Mouse (Mus musculus): ENCODE measurements at regions not wholly inside any gene's neighbourhood (a gene's known extent, or its start where the extent isn't known, plus 50 kb on each side); places are given as distances from the start of the nearest gene placed in this dataset.

DNA sequence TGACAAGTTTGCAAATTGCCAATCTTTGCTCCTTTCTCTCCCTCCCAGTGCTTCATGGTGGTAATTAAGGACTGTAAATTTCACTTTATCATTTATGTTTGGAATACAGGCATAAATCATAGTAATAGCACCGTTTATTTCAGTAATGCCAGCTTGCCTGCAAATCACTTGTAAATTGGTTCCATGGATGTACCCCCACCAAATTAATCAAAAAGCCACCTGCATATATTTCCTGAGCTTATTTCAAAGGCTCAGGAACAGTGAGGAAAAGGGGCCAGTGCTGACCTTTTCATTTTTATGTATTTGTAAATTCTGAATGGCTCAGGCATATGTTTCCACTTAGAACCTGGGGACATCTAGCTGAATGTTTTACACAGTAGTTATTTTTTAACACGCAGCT, 115.0 kb downstream of the D3Ertd751e start:
- no peak overlapping the region for H3K9ac ChIP-seq
- H3K4me1 ChIP-seq (replicated peaks), result no peaks in the 10 kb centered on the region
- no peak for ATAC-seq (replicated peaks; ENCODE audit: insufficient number of reproducible peaks, insufficient read depth, low FRiP score, low read depth)
- no peaks in the 10 kb centered on the region for H3K36me3 ChIP-seq
- H3K27me3 ChIP-seq, result no peaks in the 10 kb centered on the region
- H3K27ac ChIP-seq, result no peak overlapping the region
- 63% methylated on average over 2 of the region's 2 CpGs for WGBS
- H3K4me3 ChIP-seq, result no peak overlapping the region
- H3K9me3 ChIP-seq (replicated peaks), result no peaks in the 10 kb centered on the region
- H3K4me2 ChIP-seq, result no peak overlapping the region

- H3K27me3 ChIP-seq, result no peaks in the 10 kb centered on the region
- H3K27ac ChIP-seq, result no peak overlapping the region
- no peak overlapping the region for H3K9ac ChIP-seq
These were observed 120.3 kb downstream of the D3Ertd751e start for GRCm38 (mm10) chr3:41862674-41863073.

DNA sequence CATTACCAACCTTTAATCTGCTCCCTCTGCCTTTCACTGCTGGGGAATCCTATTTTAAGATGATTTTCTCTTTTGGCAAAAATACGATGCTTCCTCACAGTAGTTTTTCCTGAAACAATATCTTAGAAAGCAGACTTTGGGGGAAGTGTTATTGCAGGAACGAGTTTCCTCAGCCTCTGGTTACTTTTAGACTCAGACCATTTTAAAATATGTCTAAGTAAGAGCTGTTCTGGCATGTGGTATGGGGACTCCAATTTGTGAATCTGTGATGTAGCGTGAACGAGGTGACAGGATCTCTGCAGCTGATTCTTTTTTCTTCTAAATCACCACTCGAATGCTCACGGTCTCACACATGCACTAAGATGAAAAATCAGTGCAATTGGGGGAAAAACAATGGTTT, 166.5 kb downstream of the D3Ertd751e start:
- ATAC-seq (replicated peaks; ENCODE audit: insufficient number of reproducible peaks, insufficient read depth, low FRiP score, low read depth), result no peak
- whole genome bisulfite sequencing, result 81% methylated on average over 6 of the region's 6 CpGs

More at GRCm38 (mm10) chr3:41862674-41863073, 120.3 kb downstream of the D3Ertd751e start:
- Histone ChIP-seq H3K9me3 (replicated peaks) (no peaks in the 10 kb centered on the region), H3K4me2 (no peak overlapping the region), H3K36me3 (no peaks in the 10 kb centered on the region), H3K4me1 (replicated peaks) (no peaks in the 10 kb centered on the region), H3K4me3 (no peak overlapping the region)
- ATAC-seq (replicated peaks; ENCODE audit: insufficient number of reproducible peaks, insufficient read depth, low FRiP score, low read depth), result no peak

DNA sequence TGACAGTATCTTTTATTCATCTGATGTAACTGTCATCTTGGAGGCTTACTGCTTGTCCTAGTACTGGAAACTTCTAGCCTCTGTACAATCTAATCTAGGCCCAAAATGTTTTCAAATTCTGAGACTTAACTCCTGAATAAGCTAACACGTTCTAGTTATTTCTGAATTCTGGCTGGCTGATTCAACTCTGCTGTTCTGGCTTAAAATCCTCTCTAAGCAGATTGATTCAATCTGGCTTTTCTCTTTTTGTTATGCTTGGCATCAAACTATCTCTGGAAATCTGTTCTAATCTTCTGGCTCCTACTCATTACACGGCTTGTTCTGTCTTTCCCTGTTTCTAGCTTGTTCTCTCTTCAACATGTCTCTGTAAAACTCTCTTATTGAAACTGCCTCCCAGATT, 170.8 kb downstream of the D3Ertd751e start:
- H3K9me3 ChIP-seq (replicated peaks), result no peaks in the 10 kb centered on the region
- WGBS, result 61% methylated on average over 2 of the region's 2 CpGs
- H3K9ac ChIP-seq, result no peak overlapping the region
- H3K4me2 ChIP-seq, result no peak overlapping the region
- no peaks in the 10 kb centered on the region for H3K27me3 ChIP-seq
- no peak overlapping the region for H3K27ac ChIP-seq
- no peak overlapping the region for H3K4me3 ChIP-seq
- no peaks in the 10 kb centered on the region for H3K36me3 ChIP-seq
- ATAC-seq (replicated peaks; ENCODE audit: insufficient number of reproducible peaks, insufficient read depth, low FRiP score, low read depth), result no peak
- H3K4me1 ChIP-seq (replicated peaks), result no peaks in the 10 kb centered on the region

More for the DNA sequence above, 166.5 kb downstream of the D3Ertd751e start:
- Histone ChIP-seq H3K27ac (no peak overlapping the region), H3K4me3 (no peak overlapping the region), H3K4me2 (no peak overlapping the region), H3K9ac (no peak overlapping the region), H3K36me3 (no peaks in the 10 kb centered on the region), H3K27me3 (no peaks in the 10 kb centered on the region), H3K9me3 (replicated peaks) (no peaks in the 10 kb centered on the region), H3K4me1 (replicated peaks) (no peaks in the 10 kb centered on the region)

- no peak overlapping the region for H3K4me3 ChIP-seq
- no peak overlapping the region for H3K4me2 ChIP-seq
- H3K9me3 ChIP-seq (replicated peaks), result no peaks in the 10 kb centered on the region
- H3K4me1 ChIP-seq (replicated peaks), result peaks cover 9% of the 10 kb centered on the region; the same call in 1 of the 2 replicates
- H3K27ac ChIP-seq, result no peak overlapping the region
- ATAC-seq (replicated peaks; ENCODE audit: insufficient number of reproducible peaks, insufficient read depth, low FRiP score, low read depth), result no peak
- no peaks in the 10 kb centered on the region for H3K27me3 ChIP-seq
- 55% methylated on average over 4 of the region's 4 CpGs for WGBS
- no peak overlapping the region for H3K9ac ChIP-seq
- H3K36me3 ChIP-seq, result no peaks in the 10 kb centered on the region
These were observed 197.4 kb downstream of the D3Ertd751e start for GRCm38 (mm10) chr3:41939843-41940242.

- ATAC-seq (replicated peaks; ENCODE audit: insufficient number of reproducible peaks, insufficient read depth, low FRiP score, low read depth), result peak; percentile 53; the same call in 1 of the 2 replicates
- Histone ChIP-seq H3K4me2 (no peak overlapping the region), H3K4me3 (no peak overlapping the region), H3K27me3 (no peaks in the 10 kb centered on the region), H3K27ac (no peak overlapping the region), H3K4me1 (replicated peaks) (peaks cover 9% of the 10 kb centered on the region; the same call in 1 of the 2 replicates), H3K36me3 (no peaks in the 10 kb centered on the region), H3K9me3 (replicated peaks) (no peaks in the 10 kb centered on the region), H3K9ac (no peak overlapping the region)
- 17% methylated on average over 6 of the region's 6 CpGs for WGBS
These were observed 200.6 kb downstream of the D3Ertd751e start for GRCm38 (mm10) chr3:41942964-41943363.

- 83% methylated on average over 2 of the region's 2 CpGs for WGBS
- Histone ChIP-seq H3K9me3 (replicated peaks) (no peaks in the 10 kb centered on the region), H3K27me3 (no peaks in the 10 kb centered on the region), H3K4me1 (replicated peaks) (no peaks in the 10 kb centered on the region), H3K9ac (no peak overlapping the region), H3K36me3 (no peaks in the 10 kb centered on the region), H3K4me2 (no peak overlapping the region), H3K4me3 (no peak overlapping the region), H3K27ac (no peak overlapping the region)
- ATAC-seq (replicated peaks; ENCODE audit: insufficient number of reproducible peaks, insufficient read depth, low FRiP score, low read depth), result no peak
These were observed 207.0 kb downstream of the D3Ertd751e start for GRCm38 (mm10) chr3:41949404-41949803.

DNA sequence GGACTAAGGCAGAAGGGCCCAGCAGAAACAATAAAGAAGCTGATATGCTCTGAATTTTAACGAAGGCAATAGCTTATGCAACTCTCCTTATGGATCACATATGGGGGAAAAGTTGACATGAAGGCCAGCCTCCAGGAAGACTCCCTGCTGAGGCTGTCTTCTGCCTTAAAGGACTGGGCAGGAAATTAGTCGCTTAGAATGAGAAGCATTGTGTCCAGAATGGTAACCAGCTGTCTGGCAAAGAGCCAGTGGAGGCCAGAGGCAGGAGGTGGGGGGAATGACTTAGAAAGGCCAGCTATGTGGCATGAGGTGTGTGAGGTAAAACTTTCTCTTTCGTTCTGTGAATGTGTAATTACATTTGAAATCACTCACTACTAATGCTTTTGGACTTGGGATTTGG, 215.0 kb downstream of the D3Ertd751e start:
- ATAC-seq (replicated peaks; ENCODE audit: insufficient number of reproducible peaks, insufficient read depth, low FRiP score, low read depth), result no peak
- Histone ChIP-seq H3K4me1 (replicated peaks) (no peaks in the 10 kb centered on the region), H3K9me3 (replicated peaks) (no peaks in the 10 kb centered on the region), H3K9ac (no peak overlapping the region), H3K4me3 (no peak overlapping the region), H3K27ac (no peak overlapping the region), H3K4me2 (no peak overlapping the region), H3K27me3 (no peaks in the 10 kb centered on the region), H3K36me3 (no peaks in the 10 kb centered on the region)
- 44% methylated on average over 3 of the region's 3 CpGs for WGBS

DNA sequence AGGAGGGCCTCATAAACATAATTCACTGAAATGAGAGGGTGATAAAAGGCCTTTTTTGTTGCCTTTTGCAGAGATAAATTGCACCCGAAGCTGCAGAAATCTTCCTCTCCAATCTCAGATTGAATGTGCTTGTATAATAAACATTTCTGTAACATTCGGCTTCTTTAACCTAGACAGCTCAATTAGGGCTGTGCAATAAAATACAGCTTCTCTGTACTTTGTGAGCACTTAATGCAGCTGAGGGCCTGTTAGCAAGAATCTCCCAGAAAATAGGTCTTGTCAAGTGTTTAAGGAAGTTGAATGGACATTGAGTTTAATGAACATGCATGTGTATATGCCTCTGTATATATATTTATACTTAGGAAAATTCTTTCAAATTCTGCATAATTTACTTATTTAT, 217.8 kb downstream of the D3Ertd751e start:
- no peaks in the 10 kb centered on the region for H3K36me3 ChIP-seq
- no peak overlapping the region for H3K27ac ChIP-seq
- WGBS, result 71% methylated on average over 2 of the region's 2 CpGs
- H3K4me3 ChIP-seq, result no peak overlapping the region
- no peak overlapping the region for H3K4me2 ChIP-seq
- no peaks in the 10 kb centered on the region for H3K9me3 ChIP-seq (replicated peaks)
- no peaks in the 10 kb centered on the region for H3K27me3 ChIP-seq
- H3K9ac ChIP-seq, result no peak overlapping the region
- H3K4me1 ChIP-seq (replicated peaks), result no peaks in the 10 kb centered on the region
- no peak for ATAC-seq (replicated peaks; ENCODE audit: insufficient number of reproducible peaks, insufficient read depth, low FRiP score, low read depth)

GRCm38 (mm10) chr3:41962923-41963322, 220.5 kb downstream of the D3Ertd751e start:
- Histone ChIP-seq H3K9ac (no peak overlapping the region), H3K27ac (no peak overlapping the region), H3K36me3 (no peaks in the 10 kb centered on the region), H3K9me3 (replicated peaks) (no peaks in the 10 kb centered on the region), H3K4me3 (no peak overlapping the region), H3K4me1 (replicated peaks) (no peaks in the 10 kb centered on the region), H3K4me2 (no peak overlapping the region), H3K27me3 (no peaks in the 10 kb centered on the region)
- 87% methylated on average over 7 of the region's 7 CpGs for WGBS
- ATAC-seq (replicated peaks; ENCODE audit: insufficient number of reproducible peaks, insufficient read depth, low FRiP score, low read depth), result no peak

- no peaks in the 10 kb centered on the region for H3K36me3 ChIP-seq
- no peak overlapping the region for H3K9ac ChIP-seq
- no peaks in the 10 kb centered on the region for H3K9me3 ChIP-seq (replicated peaks)
- H3K4me2 ChIP-seq, result no peak overlapping the region
- no peak for ATAC-seq (replicated peaks; ENCODE audit: insufficient number of reproducible peaks, insufficient read depth, low FRiP score, low read depth)
- H3K27ac ChIP-seq, result no peak overlapping the region
- H3K27me3 ChIP-seq, result no peaks in the 10 kb centered on the region
- H3K4me1 ChIP-seq (replicated peaks), result no peaks in the 10 kb centered on the region
- 65% methylated on average over 5 of the region's 5 CpGs for WGBS
- no peak overlapping the region for H3K4me3 ChIP-seq
These were observed 264.4 kb downstream of the D3Ertd751e start for GRCm38 (mm10) chr3:42006672-42007265.

- Histone ChIP-seq H3K4me1 (replicated peaks) (no peaks in the 10 kb centered on the region), H3K36me3 (no peaks in the 10 kb centered on the region), H3K9ac (no peak overlapping the region), H3K27ac (no peak overlapping the region), H3K27me3 (no peaks in the 10 kb centered on the region), H3K9me3 (replicated peaks) (no peaks in the 10 kb centered on the region), H3K4me3 (no peak overlapping the region), H3K4me2 (no peak overlapping the region)
- WGBS, result 77% methylated on average over 5 of the region's 5 CpGs
- ATAC-seq (replicated peaks; ENCODE audit: insufficient number of reproducible peaks, insufficient read depth, low FRiP score, low read depth), result no peak
These were observed 280.8 kb downstream of the D3Ertd751e start for GRCm38 (mm10) chr3:42023187-42023586.

Data from heart, embryonic 15.5 days (tissue).